25 mouse cellular contexts compared by ENCODE assay signal in the genomic region with DNA sequence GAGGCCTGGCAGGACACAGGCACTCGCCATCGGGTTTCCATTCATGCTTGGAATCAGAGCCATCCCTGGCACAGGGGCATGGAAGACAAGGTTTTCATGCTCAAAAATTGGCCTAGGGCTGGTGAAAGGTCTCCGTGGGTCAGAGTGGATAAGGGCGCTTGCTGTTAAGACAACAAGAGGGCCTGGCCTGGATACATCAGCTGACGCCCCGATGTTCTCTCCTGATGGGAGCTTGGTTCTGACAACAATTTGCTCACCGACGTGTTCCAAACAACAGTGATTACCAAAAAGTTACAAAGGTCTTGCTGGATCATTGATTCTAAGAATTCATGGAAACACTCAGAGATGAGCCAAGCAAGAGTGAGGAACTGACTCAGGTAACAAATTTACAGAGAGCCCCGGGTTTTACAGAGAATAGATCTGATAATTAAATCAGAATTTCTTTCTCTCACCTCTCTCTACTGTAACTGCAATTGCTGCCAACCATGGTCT.
"Had no signal": no experiment of that assay in that cellular context is flagged by ENCODE, and none has a peak within 500 bp of the region (broad histone marks: within the 10 kb centered on the region; RNA-seq: fewer than 3 reads in every experiment).

No protein-coding gene starts in this region.

- H3K9ac ChIP-seq: heart, embryonic 13.5 days; heart, embryonic 15.5 days; hindbrain, embryonic 13.5 days; hindbrain, embryonic 15.5 days; kidney, embryonic 15.5 days; limb, embryonic 13.5 days; limb, embryonic 15.5 days; liver, embryonic 14.5 days had no signal

- DNase-seq: gastrocnemius, postnatal 14 days; gastrocnemius, postnatal 36 days; heart, adult 18-20 months; heart, postnatal 14 days; heart, postnatal 36 days; kidney, adult 11 months; kidney, adult 2 months; kidney, adult 9 months; kidney, postnatal 14 days; kidney, postnatal 36 days; layer of hippocampus, adult 9-11 months; layer of hippocampus, postnatal 36 days; left cerebral cortex, postnatal 4 days had no signal

- H3K27ac ChIP-seq: heart, embryonic 13.5 days; heart, embryonic 15.5 days; hindbrain, embryonic 13.5 days; hindbrain, embryonic 15.5 days; hindbrain, postnatal 0 days; kidney, embryonic 15.5 days; kidney, postnatal 0 days; limb, embryonic 13.5 days; limb, embryonic 15.5 days; liver, embryonic 14.5 days had no signal

- H3K4me3 ChIP-seq: heart, embryonic 13.5 days; heart, embryonic 15.5 days; hindbrain, embryonic 13.5 days; hindbrain, embryonic 15.5 days; kidney, embryonic 15.5 days; limb, embryonic 13.5 days; limb, embryonic 15.5 days had no signal

- ATAC-seq: hindbrain, postnatal 0 days; intestine, embryonic 16.5 days had no signal

- H3K27me3 ChIP-seq: heart, embryonic 13.5 days; heart, embryonic 15.5 days; hindbrain, embryonic 13.5 days; hindbrain, embryonic 15.5 days; kidney, embryonic 15.5 days; limb, embryonic 13.5 days; limb, embryonic 15.5 days had no signal

- H3K9me3 ChIP-seq: heart, embryonic 13.5 days; heart, embryonic 15.5 days; hindbrain, embryonic 13.5 days; hindbrain, embryonic 15.5 days; kidney, embryonic 15.5 days; limb, embryonic 13.5 days; limb, embryonic 15.5 days had no signal

- H3K4me1 ChIP-seq: heart, embryonic 15.5 days; hindbrain, embryonic 13.5 days; hindbrain, embryonic 15.5 days; limb, embryonic 13.5 days; limb, embryonic 15.5 days had no signal

- H3K36me3 ChIP-seq: heart, embryonic 13.5 days; heart, embryonic 15.5 days; hindbrain, embryonic 13.5 days; hindbrain, embryonic 15.5 days; kidney, embryonic 15.5 days; limb, embryonic 13.5 days; limb, embryonic 15.5 days had no signal

- H3K4me2 ChIP-seq: heart, embryonic 11.5 days; heart, embryonic 13.5 days; heart, embryonic 15.5 days; hindbrain, embryonic 13.5 days; hindbrain, embryonic 15.5 days; kidney, embryonic 15.5 days; limb, embryonic 13.5 days; limb, embryonic 15.5 days had no signal
